11 mouse cellular contexts compared by ENCODE assay signal in the genomic region with DNA sequence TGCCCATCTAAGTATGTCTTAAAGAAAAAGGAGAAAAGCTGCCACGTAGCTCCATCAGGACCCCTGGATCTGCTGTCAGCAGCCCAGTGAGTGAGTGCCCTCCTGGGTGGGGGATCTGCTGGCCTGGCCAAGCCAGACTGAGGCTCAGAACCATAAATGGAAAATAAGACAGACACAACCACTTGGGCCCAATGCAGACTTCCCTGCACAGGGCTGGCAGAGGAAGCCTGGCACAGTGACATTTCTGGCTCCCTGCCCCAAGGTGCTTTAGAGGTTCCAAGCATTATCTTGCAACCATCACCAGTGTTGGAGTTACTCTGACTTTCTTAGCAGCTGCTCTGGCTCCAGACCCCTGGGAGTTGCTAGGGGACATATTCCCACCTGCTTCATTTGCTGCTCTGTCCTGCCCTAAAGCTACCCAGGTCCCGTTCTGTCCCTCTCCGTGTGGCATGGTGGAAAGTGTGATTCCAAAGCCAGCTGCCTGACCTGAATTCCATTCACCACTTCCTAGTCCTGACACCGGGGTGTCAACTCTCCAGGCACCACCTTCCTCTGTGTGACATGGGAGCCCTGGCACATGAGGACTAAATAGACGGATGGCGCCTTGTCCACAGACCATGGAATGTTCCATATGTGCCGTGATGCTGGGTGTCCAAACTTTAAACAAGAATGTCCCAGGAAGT.
A peak's percentile ranks its signal among the peaks of the same experiment; 100 is the strongest.
DNase-seq lines count a peak whose midpoint lies in the region; ATAC-seq and TF ChIP-seq lines count a peak whose summit lies in the region.
"Had no signal": no experiment of that assay in that cellular context is flagged by ENCODE, and none has a peak within 500 bp of the region (broad histone marks: within the 10 kb centered on the region; RNA-seq: fewer than 3 reads in every experiment).

No protein-coding gene starts in this region.

- H3K9me3 ChIP-seq in heart, embryonic 12.5 days (replicated peaks): no peaks in the 10 kb centered on the region
- no peaks in the 10 kb centered on the region for H3K9me3 ChIP-seq in heart, embryonic 10.5 days
- H3K9me3 ChIP-seq in lung, postnatal 0 days (ENCODE audit: low read length): no peaks in the 10 kb centered on the region
- H3K9me3 ChIP-seq in stomach, postnatal 0 days (ENCODE audit: control insufficient read depth, low read length): no peaks in the 10 kb centered on the region
- H3K9me3 ChIP-seq: limb, embryonic 15.5 days; megakaryocyte, embryonic 14.5 days had no signal

- TF ChIP-seq EP300 in lung, postnatal 0 days (IDR thresholded peaks at IDR 0.05): no peak
- TF ChIP-seq EP300 in stomach, postnatal 0 days (optimal IDR thresholded peaks at IDR 0.05): no peak

- H3K27me3 ChIP-seq in heart, embryonic 12.5 days (replicated peaks): peaks cover 46% of the 10 kb centered on the region
- peaks cover 55% of the 10 kb centered on the region for H3K27me3 ChIP-seq in heart, embryonic 10.5 days (ENCODE audit: insufficient read depth, poor library complexity, severe bottlenecking)
- H3K27me3 ChIP-seq in lung, postnatal 0 days (replicated peaks; ENCODE audit: insufficient read depth, low read length): no peaks in the 10 kb centered on the region
- no peaks in the 10 kb centered on the region for H3K27me3 ChIP-seq in stomach, postnatal 0 days (ENCODE audit: control insufficient read depth, insufficient read depth, low read length)
- H3K27me3 ChIP-seq: megakaryocyte, embryonic 14.5 days had no signal

- 0 out of 2 replicates have a peak overlapping the region, but pooled peaks have one; percentile 2 for H3K9ac ChIP-seq in heart, embryonic 12.5 days
- H3K9ac ChIP-seq in lung, postnatal 0 days (replicated peaks; ENCODE audit: low read depth): no peak overlapping the region
- no peak overlapping the region for H3K9ac ChIP-seq in stomach, postnatal 0 days (ENCODE audit: low read length)
- H3K9ac ChIP-seq: limb, embryonic 15.5 days had no signal

- 72% methylated on average over 7 of the region's 7 CpGs for WGBS in heart, embryonic 12.5 days
- 76% methylated on average over 7 of the region's 7 CpGs for WGBS in heart, embryonic 10.5 days
- 67% methylated on average over 7 of the region's 7 CpGs for WGBS in lung, postnatal 0 days
- WGBS in lung, adult 2 months: 70% methylated on average over 7 of the region's 7 CpGs
- 64% methylated on average over 7 of the region's 7 CpGs for WGBS in stomach, postnatal 0 days

- H3K4me1 ChIP-seq in heart, embryonic 12.5 days (replicated peaks): peaks cover 29% of the 10 kb centered on the region
- H3K4me1 ChIP-seq in heart, embryonic 10.5 days: peaks cover 21% of the 10 kb centered on the region
- no peaks in the 10 kb centered on the region for H3K4me1 ChIP-seq in lung, postnatal 0 days (ENCODE audit: insufficient read depth, low read depth, low read length)
- H3K4me1 ChIP-seq in lung, adult 2 months (ENCODE audit: control insufficient read depth, insufficient read depth, low read length): peaks cover 9% of the 10 kb centered on the region
- no peaks in the 10 kb centered on the region; the same call in 1 of the 2 replicates for H3K4me1 ChIP-seq in stomach, postnatal 0 days (replicated peaks; ENCODE audit: control insufficient read depth, insufficient read depth)

- H3K4me3 ChIP-seq in heart, embryonic 12.5 days: no peak overlapping the region
- H3K4me3 ChIP-seq in heart, embryonic 10.5 days: no peak overlapping the region
- no peak overlapping the region for H3K4me3 ChIP-seq in lung, postnatal 0 days (ENCODE audit: low read depth, low read length)
- no peak overlapping the region for H3K4me3 ChIP-seq in lung, adult 2 months (replicated peaks; ENCODE audit: extremely low read depth, low read depth, low read length)
- H3K4me3 ChIP-seq in stomach, postnatal 0 days (ENCODE audit: low read depth, low read length): no peak overlapping the region
- H3K4me3 ChIP-seq: limb, embryonic 15.5 days; megakaryocyte, embryonic 14.5 days had no signal

- peak; percentile 76 for DNase-seq in adrenal gland, postnatal 10 days
- DNase-seq in adrenal gland, adult 8-10 months: no peak
- no peak for DNase-seq in heart, embryonic 10.5 days (ENCODE audit: low spot score)
- DNase-seq in lung, postnatal 0 days (ENCODE audit: low spot score): peak; percentile 22
- DNase-seq in lung, adult 2 months: no peak
- DNase-seq in stomach, postnatal 0 days (ENCODE audit: low spot score): no peak

- H3K27ac ChIP-seq in heart, embryonic 12.5 days (ENCODE audit: poor library complexity, severe bottlenecking): no peak overlapping the region
- H3K27ac ChIP-seq in heart, embryonic 10.5 days: no peak overlapping the region
- H3K27ac ChIP-seq in lung, postnatal 0 days (ENCODE audit: low read length): no peak overlapping the region
- peak overlapping the region; percentile 58 for H3K27ac ChIP-seq in stomach, postnatal 0 days (replicated peaks)
- H3K27ac ChIP-seq: limb, embryonic 15.5 days had no signal

- ATAC-seq in heart, embryonic 12.5 days (ENCODE audit: insufficient number of reproducible peaks, low FRiP score): no peak
- no peak for ATAC-seq in lung, postnatal 0 days
- peak; percentile 19; the same call in 1 of the 2 replicates for ATAC-seq in stomach, postnatal 0 days (ENCODE audit: low FRiP score, low TSS enrichment)
- no peak for ATAC-seq in erythroid progenitor cell, adult 5-6 weeks (replicated peaks; ENCODE audit: low FRiP score, poor library complexity, severe bottlenecking)
- ATAC-seq: inflammation-experienced regulatory T-cells, adult 6 months had no signal

- TF ChIP-seq CTCF in lung, postnatal 0 days (IDR thresholded peaks at IDR 0.05): no peak
- no peak for TF ChIP-seq CTCF in lung, adult 2 months (IDR thresholded peaks at IDR 0.05; ENCODE audit: insufficient read depth, low read length)
- TF ChIP-seq CTCF in stomach, postnatal 0 days (IDR thresholded peaks at IDR 0.05; ENCODE audit: low read depth): no peak

- no peak overlapping the region for H3K4me2 ChIP-seq in heart, embryonic 12.5 days
- no peak overlapping the region for H3K4me2 ChIP-seq in lung, postnatal 0 days (replicated peaks; ENCODE audit: low read depth, low read length)
- H3K4me2 ChIP-seq in stomach, postnatal 0 days (replicated peaks; ENCODE audit: low read depth): no peak overlapping the region
- H3K4me2 ChIP-seq: limb, embryonic 15.5 days had no signal

- H3K36me3 ChIP-seq in heart, embryonic 12.5 days: no peaks in the 10 kb centered on the region
- no peaks in the 10 kb centered on the region for H3K36me3 ChIP-seq in heart, embryonic 10.5 days
- H3K36me3 ChIP-seq in lung, postnatal 0 days (ENCODE audit: insufficient read depth, low read length): no peaks in the 10 kb centered on the region
- no peaks in the 10 kb centered on the region for H3K36me3 ChIP-seq in stomach, postnatal 0 days (ENCODE audit: control insufficient read depth, insufficient read depth, low read length)
- H3K36me3 ChIP-seq: limb, embryonic 15.5 days had no signal

- no peak for TF ChIP-seq POLR2A in lung, adult 2 months (IDR thresholded peaks at IDR 0.05; ENCODE audit: borderline replicate concordance, extremely low read depth, low read depth, low read length)

Comparison
In these comparisons a context has a peak if more than half of its experiments do, and no peak if none do; other contexts are left out.
1. DNase-seq: peak in adrenal gland, postnatal 10 days (single experiment) and lung, postnatal 0 days (single experiment); none in adrenal gland, adult 8-10 months (single experiment), heart, embryonic 10.5 days (single experiment), lung, adult 2 months (single experiment) and stomach, postnatal 0 days (single experiment).